Mouse (Mus musculus) heart, postnatal 0 days (tissue): ENCODE data around the gene Lin7a.

Experiments used
- CTCF ChIP-seq: IDR thresholded peaks from 2 replicates; pipeline ENCODE4 v1.5.1; 2016; ENCODE audit warnings: antibody characterized with exemption, control low read depth, low read depth
- EP300 ChIP-seq: IDR thresholded peaks from 2 replicates; pipeline ENCODE4 v1.6.1; 2016; ENCODE audit warnings: antibody characterized with exemption, low read depth

DNA sequence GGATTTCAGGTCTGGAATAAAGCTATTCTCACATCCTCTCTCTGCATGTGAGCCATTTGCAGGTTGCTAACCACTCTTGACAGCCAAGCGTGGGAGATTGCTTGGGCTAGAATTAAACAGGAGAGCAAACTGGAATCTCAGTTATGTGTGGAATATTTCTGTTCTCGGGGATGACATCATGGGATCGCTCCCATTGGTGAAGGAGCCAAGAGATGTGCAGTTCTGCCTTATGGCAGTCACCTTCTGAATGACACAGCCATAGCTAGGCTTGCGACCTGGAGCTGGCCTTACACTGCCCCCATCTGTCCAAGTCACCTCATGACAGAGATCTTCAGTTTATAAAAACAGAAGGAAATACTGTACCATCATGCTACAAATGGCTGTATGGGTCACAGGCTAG, 118.0 kb downstream of the Lin7a start:
- TF ChIP-seq CTCF, result peak; percentile 79
- no peak for TF ChIP-seq EP300
